Mouse (Mus musculus): ENCODE data around the gene Col6a2. TPM values are rescaled to one million over a fixed set of nuclear protein-coding genes. Genes with fewer than 3 reads are reported as not detected.

Gene Col6a2
- polyA plus RNA-seq, 1 experiment from 2014 or later = 6.2 TPM

DNA sequence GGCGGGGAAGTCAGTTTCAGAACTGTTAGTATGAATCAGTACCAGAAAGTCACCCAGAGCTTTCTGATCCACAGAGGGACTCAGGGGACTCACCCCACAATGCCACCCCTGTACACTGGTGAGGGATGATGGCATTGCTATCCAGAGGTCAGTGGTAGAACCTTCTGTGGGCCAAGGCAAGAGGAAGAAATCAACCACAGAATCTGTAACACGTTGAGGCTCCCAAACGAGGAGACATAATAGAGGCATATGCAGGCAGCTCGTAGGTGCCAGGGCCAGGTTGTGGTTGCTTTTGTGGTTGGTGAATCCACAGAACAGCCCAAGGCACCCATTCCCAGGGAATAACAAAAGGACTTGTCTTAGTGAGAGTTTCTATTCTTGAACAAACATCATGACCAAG is 22.3 kb upstream of the Col6a2 start:
- no peak for TF ChIP-seq CTCF (IDR thresholded peaks at IDR 0.05; ENCODE audit: low read depth)
- TF ChIP-seq EP300 (IDR thresholded peaks at IDR 0.05; ENCODE audit: low read depth) = no peak
- Histone ChIP-seq H3K4me2 (ENCODE audit: low read depth, low read length) (no peak overlapping the region), H3K27ac (ENCODE audit: low read depth) (no peak overlapping the region), H3K9me3 (ENCODE audit: low read length) (no peaks in the 10 kb centered on the region), H3K4me1 (ENCODE audit: insufficient read depth) (no peaks in the 10 kb centered on the region), H3K9ac (replicated peaks) (no peak overlapping the region), H3K4me3 (ENCODE audit: low read depth, low read length) (no peak overlapping the region), H3K27me3 (ENCODE audit: insufficient read depth, low read length) (no peaks in the 10 kb centered on the region), H3K36me3 (replicated peaks; ENCODE audit: insufficient read depth, low read length) (no peaks in the 10 kb centered on the region)
- DNase-seq (no peak), ATAC-seq (no peak)
- WGBS (ENCODE audit: insufficient replicate concordance) = 60% methylated on average over 4 of the region's 4 CpGs

DNA sequence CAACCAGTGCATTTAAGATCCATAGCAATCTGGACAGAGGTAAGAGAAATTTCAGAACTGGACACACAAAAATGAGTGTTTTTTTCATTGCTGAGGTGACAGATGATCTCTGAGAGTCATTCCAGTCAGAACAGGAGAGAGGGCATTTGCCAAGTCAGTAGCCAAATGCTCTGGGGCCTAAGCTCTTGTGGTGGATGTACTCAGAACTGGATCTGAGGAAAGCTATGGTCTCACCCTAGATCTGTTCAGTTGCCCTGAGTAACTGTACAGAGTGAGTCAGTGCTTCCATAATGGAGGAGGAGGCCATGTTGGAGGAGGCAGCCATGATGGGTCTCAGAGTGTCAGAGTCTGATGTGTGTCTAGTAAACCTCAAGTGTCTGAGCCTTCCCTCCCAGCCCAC is 21.6 kb upstream of the Col6a2 start:
- Histone ChIP-seq H3K36me3 (replicated peaks; ENCODE audit: insufficient read depth, low read length) (no peaks in the 10 kb centered on the region), H3K9ac (replicated peaks) (no peak overlapping the region), H3K4me2 (ENCODE audit: low read depth, low read length) (no peak overlapping the region), H3K4me1 (ENCODE audit: insufficient read depth) (no peaks in the 10 kb centered on the region), H3K27me3 (ENCODE audit: insufficient read depth, low read length) (no peaks in the 10 kb centered on the region), H3K4me3 (ENCODE audit: low read depth, low read length) (no peak overlapping the region), H3K27ac (ENCODE audit: low read depth) (no peak overlapping the region), H3K9me3 (ENCODE audit: low read length) (no peaks in the 10 kb centered on the region)
- ATAC-seq = no peak
- no peak for TF ChIP-seq CTCF (IDR thresholded peaks at IDR 0.05; ENCODE audit: low read depth)
- no peak for TF ChIP-seq EP300 (IDR thresholded peaks at IDR 0.05; ENCODE audit: low read depth)
- no peak for DNase-seq

DNA sequence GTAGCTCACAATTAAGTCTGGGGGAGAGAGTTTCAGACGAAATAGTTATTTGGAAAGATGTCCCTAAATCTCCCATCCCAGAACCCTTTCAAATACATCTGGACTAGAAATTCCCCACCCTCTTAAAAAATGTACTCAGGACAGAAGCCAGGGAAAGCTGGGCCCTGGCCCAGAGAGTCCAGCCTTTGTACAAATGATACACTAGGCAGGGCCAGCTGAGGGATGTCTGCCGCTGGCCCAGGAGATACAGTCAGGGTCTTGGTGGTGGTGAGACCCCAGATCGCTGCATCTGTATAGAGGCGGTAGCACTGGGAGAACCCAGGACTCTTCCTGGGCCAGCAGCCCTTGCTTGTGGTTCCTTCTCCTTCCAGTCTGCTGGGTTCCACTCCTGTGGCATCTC is 20.6 kb upstream of the Col6a2 start:
- Histone ChIP-seq H3K4me1 (ENCODE audit: insufficient read depth) (no peaks in the 10 kb centered on the region), H3K4me2 (ENCODE audit: low read depth, low read length) (no peak overlapping the region), H3K36me3 (replicated peaks; ENCODE audit: insufficient read depth, low read length) (no peaks in the 10 kb centered on the region), H3K9ac (replicated peaks) (no peak overlapping the region), H3K27me3 (ENCODE audit: insufficient read depth, low read length) (no peaks in the 10 kb centered on the region), H3K27ac (ENCODE audit: low read depth) (no peak overlapping the region), H3K4me3 (ENCODE audit: low read depth, low read length) (no peak overlapping the region), H3K9me3 (ENCODE audit: low read length) (no peaks in the 10 kb centered on the region)
- DNase-seq (no peak), ATAC-seq (no peak)
- 85% methylated on average over 4 of the region's 4 CpGs for WGBS (ENCODE audit: insufficient replicate concordance)
- TF ChIP-seq CTCF (IDR thresholded peaks at IDR 0.05; ENCODE audit: low read depth) (no peak), EP300 (IDR thresholded peaks at IDR 0.05; ENCODE audit: low read depth) (no peak)

DNA sequence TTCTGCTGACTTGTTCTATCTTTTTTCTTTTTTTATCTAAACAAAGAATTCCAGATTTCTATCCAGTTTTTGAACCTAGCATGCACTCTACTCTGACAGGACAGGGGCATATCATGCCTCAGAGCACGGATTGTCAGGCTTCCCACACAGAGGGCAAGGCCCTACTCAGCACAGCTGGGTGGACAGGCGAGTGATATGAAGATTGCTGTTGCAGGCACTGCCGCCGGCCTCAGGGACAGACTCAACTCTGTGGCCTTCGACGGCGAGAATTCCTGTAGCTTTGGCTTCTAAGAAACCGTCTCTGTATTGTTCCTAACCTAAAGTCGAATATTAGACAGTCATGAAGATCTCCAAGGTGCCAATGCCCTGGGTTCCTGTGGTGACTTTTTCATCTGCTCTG is 20.0 kb upstream of the Col6a2 start:
- Histone ChIP-seq H3K4me3 (ENCODE audit: low read depth, low read length) (no peak overlapping the region), H3K36me3 (replicated peaks; ENCODE audit: insufficient read depth, low read length) (no peaks in the 10 kb centered on the region), H3K4me2 (ENCODE audit: low read depth, low read length) (no peak overlapping the region), H3K4me1 (ENCODE audit: insufficient read depth) (no peaks in the 10 kb centered on the region), H3K9ac (replicated peaks) (no peak overlapping the region), H3K27ac (ENCODE audit: low read depth) (no peak overlapping the region), H3K9me3 (ENCODE audit: low read length) (no peaks in the 10 kb centered on the region), H3K27me3 (ENCODE audit: insufficient read depth, low read length) (no peaks in the 10 kb centered on the region)
- TF ChIP-seq EP300 (IDR thresholded peaks at IDR 0.05; ENCODE audit: low read depth) (no peak), CTCF (IDR thresholded peaks at IDR 0.05; ENCODE audit: low read depth) (no peak)
- 73% methylated on average over 9 of the region's 9 CpGs for WGBS (ENCODE audit: insufficient replicate concordance)
- ATAC-seq (no peak), DNase-seq (peak; percentile 10)

DNA sequence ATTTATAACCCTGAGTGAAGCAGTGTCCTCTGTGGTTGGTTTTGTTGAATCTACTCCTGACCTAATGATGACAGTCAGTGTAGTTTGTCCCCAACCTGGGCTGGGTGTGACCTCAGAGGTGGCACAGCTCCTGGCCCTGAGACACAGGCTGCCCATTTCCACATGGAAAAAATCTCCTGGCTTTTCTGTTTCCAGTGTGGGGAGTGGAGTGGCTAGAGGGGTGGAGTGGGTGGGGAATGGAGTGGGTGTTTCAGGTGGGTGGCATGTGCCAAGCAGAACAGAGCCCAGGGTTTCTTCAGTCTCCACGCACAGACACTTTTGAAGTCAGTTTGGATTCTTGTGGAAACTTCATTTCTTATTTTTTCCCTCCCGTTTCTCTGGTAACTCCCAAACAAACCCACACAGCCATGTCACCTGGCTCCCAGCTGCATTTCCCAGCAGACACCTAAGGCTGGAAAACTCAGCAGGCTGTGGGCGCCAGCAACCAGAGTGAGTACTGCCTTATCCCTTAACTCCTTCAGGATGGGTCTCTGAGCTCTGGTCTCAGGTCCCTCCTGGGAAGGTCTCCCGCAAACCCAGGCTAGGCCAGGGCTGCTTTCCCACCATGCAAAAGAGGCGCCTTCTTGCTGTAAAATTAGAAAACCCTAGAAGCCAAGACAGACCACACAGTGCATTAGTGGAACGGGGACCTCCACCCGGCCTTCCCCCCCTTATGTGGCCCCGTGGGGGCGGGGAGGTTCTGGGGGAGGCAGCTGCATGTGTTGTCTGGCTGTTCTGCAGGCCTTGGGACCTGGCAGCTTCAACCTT is 19.4 kb upstream of the Col6a2 start:
- ATAC-seq (no peak), DNase-seq (no peak)
- no peak overlapping the region for H3K4me2 ChIP-seq (ENCODE audit: low read depth, low read length)
- no peaks in the 10 kb centered on the region for H3K27me3 ChIP-seq (ENCODE audit: insufficient read depth, low read length)
- H3K27ac ChIP-seq (ENCODE audit: low read depth) = no peak overlapping the region
- no peaks in the 10 kb centered on the region for H3K4me1 ChIP-seq (ENCODE audit: insufficient read depth)
- H3K36me3 ChIP-seq (replicated peaks; ENCODE audit: insufficient read depth, low read length) = no peaks in the 10 kb centered on the region
- WGBS (ENCODE audit: insufficient replicate concordance) = 72% methylated on average over 9 of the region's 9 CpGs
- no peak overlapping the region for H3K4me3 ChIP-seq (ENCODE audit: low read depth, low read length)
- H3K9me3 ChIP-seq (ENCODE audit: low read length) = no peaks in the 10 kb centered on the region
- TF ChIP-seq CTCF (IDR thresholded peaks at IDR 0.05; ENCODE audit: low read depth) = no peak
- no peak for TF ChIP-seq EP300 (IDR thresholded peaks at IDR 0.05; ENCODE audit: low read depth)
- no peak overlapping the region for H3K9ac ChIP-seq (replicated peaks)

DNA sequence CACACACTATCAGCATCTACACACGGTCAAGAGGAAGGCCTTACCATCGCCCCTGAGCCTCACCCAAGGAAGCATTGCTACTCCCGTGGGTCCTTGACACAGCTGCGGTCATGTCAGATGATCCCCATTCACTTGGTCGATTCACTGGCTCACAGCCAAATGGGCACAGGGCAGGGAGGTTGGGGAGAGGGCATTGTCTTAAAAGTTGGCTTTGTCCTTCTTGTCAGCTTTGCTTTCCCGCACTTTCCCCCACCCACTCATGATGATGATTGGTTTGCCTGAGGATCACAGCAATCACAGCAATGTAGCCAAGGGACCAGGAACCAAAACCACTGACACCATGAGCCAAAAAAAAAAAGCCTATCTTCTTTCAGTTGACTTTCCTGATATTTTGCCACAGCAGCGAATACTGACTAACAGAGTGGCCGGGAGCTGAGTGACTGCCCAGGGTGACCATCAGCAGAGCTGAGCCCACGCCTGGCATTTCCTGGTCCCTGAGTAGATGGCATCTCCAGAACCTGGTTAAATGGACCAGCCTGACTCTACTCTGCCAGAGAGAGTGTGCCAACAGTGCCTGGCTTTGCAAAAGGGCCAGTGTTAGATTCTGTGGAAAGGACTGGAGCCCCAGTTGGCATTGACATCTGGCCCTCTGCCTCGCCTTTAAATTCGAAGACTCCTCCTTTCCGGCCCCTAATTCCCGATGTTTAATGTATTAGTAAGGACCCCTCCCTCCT is 18.6 kb upstream of the Col6a2 start:
- H3K27me3 ChIP-seq (ENCODE audit: insufficient read depth, low read length) = no peaks in the 10 kb centered on the region
- no peak overlapping the region for H3K27ac ChIP-seq (ENCODE audit: low read depth)
- H3K4me2 ChIP-seq (ENCODE audit: low read depth, low read length) = no peak overlapping the region
- H3K9ac ChIP-seq (replicated peaks) = no peak overlapping the region
- DNase-seq = no peak
- no peak overlapping the region for H3K4me3 ChIP-seq (ENCODE audit: low read depth, low read length)
- TF ChIP-seq CTCF (IDR thresholded peaks at IDR 0.05; ENCODE audit: low read depth) (no peak), EP300 (IDR thresholded peaks at IDR 0.05; ENCODE audit: low read depth) (no peak)
- WGBS (ENCODE audit: insufficient replicate concordance) = 80% methylated on average over 13 of the region's 13 CpGs
- no peaks in the 10 kb centered on the region for H3K4me1 ChIP-seq (ENCODE audit: insufficient read depth)
- no peaks in the 10 kb centered on the region for H3K36me3 ChIP-seq (replicated peaks; ENCODE audit: insufficient read depth, low read length)
- no peak for ATAC-seq
- no peaks in the 10 kb centered on the region for H3K9me3 ChIP-seq (ENCODE audit: low read length)
